Mouse (Mus musculus): ENCODE data around the gene Cyb5r2. TPM values are rescaled to one million over a fixed set of nuclear protein-coding genes. Genes with fewer than 3 reads are reported as not detected.

Gene Cyb5r2
- polyA plus RNA-seq, 1 experiment from 2014 or later: 0.31 TPM

- Histone ChIP-seq H3K27me3 (ENCODE audit: control insufficient read depth, insufficient read depth, low read length) (no peaks in the 10 kb centered on the region), H3K4me2 (ENCODE audit: low read depth, low read length) (no peak overlapping the region), H3K4me1 (ENCODE audit: control insufficient read depth, insufficient read depth, low read length) (no peaks in the 10 kb centered on the region), H3K4me3 (ENCODE audit: low read depth, low read length) (no peak overlapping the region), H3K36me3 (replicated peaks; ENCODE audit: control insufficient read depth, insufficient read depth, low read depth, low read length) (no peaks in the 10 kb centered on the region), H3K9ac (replicated peaks; ENCODE audit: low read length) (no peak overlapping the region), H3K27ac (replicated peaks; ENCODE audit: low read depth, low read length) (no peak overlapping the region), H3K9me3 (replicated peaks; ENCODE audit: control insufficient read depth, low read length) (no peaks in the 10 kb centered on the region)
- DNase-seq (ENCODE audit: low spot score) (no peak), ATAC-seq (replicated peaks; ENCODE audit: insufficient number of reproducible peaks, low FRiP score, low TSS enrichment, low read depth) (no peak)
- 83% methylated on average over 2 of the region's 2 CpGs for WGBS
Observed at GRCm38 (mm10) chr7:107745111-107745510, 12.7 kb downstream of the Cyb5r2 start.

GRCm38 (mm10) chr7:107744454-107744853 lies 13.4 kb downstream of the Cyb5r2 start:
- Histone ChIP-seq H3K4me2 (ENCODE audit: low read depth, low read length) (no peak overlapping the region), H3K9ac (replicated peaks; ENCODE audit: low read length) (no peak overlapping the region), H3K9me3 (replicated peaks; ENCODE audit: control insufficient read depth, low read length) (no peaks in the 10 kb centered on the region), H3K4me3 (ENCODE audit: low read depth, low read length) (no peak overlapping the region), H3K36me3 (replicated peaks; ENCODE audit: control insufficient read depth, insufficient read depth, low read depth, low read length) (no peaks in the 10 kb centered on the region), H3K27me3 (ENCODE audit: control insufficient read depth, insufficient read depth, low read length) (no peaks in the 10 kb centered on the region), H3K27ac (replicated peaks; ENCODE audit: low read depth, low read length) (no peak overlapping the region), H3K4me1 (ENCODE audit: control insufficient read depth, insufficient read depth, low read length) (no peaks in the 10 kb centered on the region)
- DNase-seq (ENCODE audit: low spot score) (no peak), ATAC-seq (replicated peaks; ENCODE audit: insufficient number of reproducible peaks, low FRiP score, low TSS enrichment, low read depth) (no peak)
- 92% methylated on average over 4 of the region's 4 CpGs for WGBS

- Histone ChIP-seq H3K4me1 (ENCODE audit: control insufficient read depth, insufficient read depth, low read length) (no peaks in the 10 kb centered on the region), H3K4me3 (ENCODE audit: low read depth, low read length) (no peak overlapping the region), H3K27ac (replicated peaks; ENCODE audit: low read depth, low read length) (no peak overlapping the region), H3K9me3 (replicated peaks; ENCODE audit: control insufficient read depth, low read length) (no peaks in the 10 kb centered on the region), H3K9ac (replicated peaks; ENCODE audit: low read length) (no peak overlapping the region), H3K4me2 (ENCODE audit: low read depth, low read length) (no peak overlapping the region), H3K27me3 (ENCODE audit: control insufficient read depth, insufficient read depth, low read length) (no peaks in the 10 kb centered on the region), H3K36me3 (replicated peaks; ENCODE audit: control insufficient read depth, insufficient read depth, low read depth, low read length) (no peaks in the 10 kb centered on the region)
- ATAC-seq (replicated peaks; ENCODE audit: insufficient number of reproducible peaks, low FRiP score, low TSS enrichment, low read depth) (no peak), DNase-seq (ENCODE audit: low spot score) (no peak)
- 87% methylated on average over 10 of the region's 10 CpGs for WGBS
Observed at GRCm38 (mm10) chr7:107742963-107743465, 14.8 kb downstream of the Cyb5r2 start.

GRCm38 (mm10) chr7:107738726-107739125 lies 19.1 kb downstream of the Cyb5r2 start:
- Histone ChIP-seq H3K9ac (replicated peaks; ENCODE audit: low read length) (no peak overlapping the region), H3K4me1 (ENCODE audit: control insufficient read depth, insufficient read depth, low read length) (no peaks in the 10 kb centered on the region), H3K4me2 (ENCODE audit: low read depth, low read length) (no peak overlapping the region), H3K27me3 (ENCODE audit: control insufficient read depth, insufficient read depth, low read length) (no peaks in the 10 kb centered on the region), H3K36me3 (replicated peaks; ENCODE audit: control insufficient read depth, insufficient read depth, low read depth, low read length) (no peaks in the 10 kb centered on the region), H3K9me3 (replicated peaks; ENCODE audit: control insufficient read depth, low read length) (no peaks in the 10 kb centered on the region), H3K27ac (replicated peaks; ENCODE audit: low read depth, low read length) (no peak overlapping the region), H3K4me3 (ENCODE audit: low read depth, low read length) (no peak overlapping the region)
- DNase-seq (ENCODE audit: low spot score): peak; percentile 55
- no peak for ATAC-seq (replicated peaks; ENCODE audit: insufficient number of reproducible peaks, low FRiP score, low TSS enrichment, low read depth)
- 41% methylated on average over 2 of the region's 2 CpGs for WGBS

GRCm38 (mm10) chr7:107733162-107733561 lies 24.7 kb downstream of the Cyb5r2 start:
- ATAC-seq (replicated peaks; ENCODE audit: insufficient number of reproducible peaks, low FRiP score, low TSS enrichment, low read depth) (no peak), DNase-seq (ENCODE audit: low spot score) (no peak)
- no peak overlapping the region for H3K4me2 ChIP-seq (ENCODE audit: low read depth, low read length)
- no peaks in the 10 kb centered on the region for H3K4me1 ChIP-seq (ENCODE audit: control insufficient read depth, insufficient read depth, low read length)
- no peak overlapping the region for H3K27ac ChIP-seq (replicated peaks; ENCODE audit: low read depth, low read length)
- H3K9me3 ChIP-seq (replicated peaks; ENCODE audit: control insufficient read depth, low read length): no peaks in the 10 kb centered on the region
- no peak overlapping the region for H3K4me3 ChIP-seq (ENCODE audit: low read depth, low read length)
- no peaks in the 10 kb centered on the region; the same call in 1 of the 2 replicates for H3K36me3 ChIP-seq (replicated peaks; ENCODE audit: control insufficient read depth, insufficient read depth, low read depth, low read length)
- H3K9ac ChIP-seq (replicated peaks; ENCODE audit: low read length): no peak overlapping the region
- H3K27me3 ChIP-seq (ENCODE audit: control insufficient read depth, insufficient read depth, low read length): no peaks in the 10 kb centered on the region
- 80% methylated on average over 2 of the region's 2 CpGs for WGBS

GRCm38 (mm10) chr7:107730587-107730986 lies 27.2 kb downstream of the Cyb5r2 start:
- no peaks in the 10 kb centered on the region for H3K9me3 ChIP-seq (replicated peaks; ENCODE audit: control insufficient read depth, low read length)
- no peaks in the 10 kb centered on the region for H3K27me3 ChIP-seq (ENCODE audit: control insufficient read depth, insufficient read depth, low read length)
- H3K4me1 ChIP-seq (ENCODE audit: control insufficient read depth, insufficient read depth, low read length): no peaks in the 10 kb centered on the region
- no peak overlapping the region for H3K4me3 ChIP-seq (ENCODE audit: low read depth, low read length)
- no peak overlapping the region for H3K4me2 ChIP-seq (ENCODE audit: low read depth, low read length)
- 76% methylated on average over 9 of the region's 10 CpGs for WGBS
- H3K36me3 ChIP-seq (replicated peaks; ENCODE audit: control insufficient read depth, insufficient read depth, low read depth, low read length): no peaks in the 10 kb centered on the region; the same call in 1 of the 2 replicates
- no peak overlapping the region for H3K9ac ChIP-seq (replicated peaks; ENCODE audit: low read length)
- no peak overlapping the region for H3K27ac ChIP-seq (replicated peaks; ENCODE audit: low read depth, low read length)
- ATAC-seq (replicated peaks; ENCODE audit: insufficient number of reproducible peaks, low FRiP score, low TSS enrichment, low read depth): no peak
- no peak for DNase-seq (ENCODE audit: low spot score)

- Histone ChIP-seq H3K4me3 (ENCODE audit: low read depth, low read length) (no peak overlapping the region), H3K4me1 (ENCODE audit: control insufficient read depth, insufficient read depth, low read length) (no peaks in the 10 kb centered on the region), H3K9me3 (replicated peaks; ENCODE audit: control insufficient read depth, low read length) (no peaks in the 10 kb centered on the region), H3K4me2 (ENCODE audit: low read depth, low read length) (no peak overlapping the region), H3K9ac (replicated peaks; ENCODE audit: low read length) (no peak overlapping the region), H3K27ac (replicated peaks; ENCODE audit: low read depth, low read length) (no peak overlapping the region), H3K27me3 (ENCODE audit: control insufficient read depth, insufficient read depth, low read length) (no peaks in the 10 kb centered on the region), H3K36me3 (replicated peaks; ENCODE audit: control insufficient read depth, insufficient read depth, low read depth, low read length) (no peaks in the 10 kb centered on the region; the same call in 1 of the 2 replicates)
- no peak for ATAC-seq (replicated peaks; ENCODE audit: insufficient number of reproducible peaks, low FRiP score, low TSS enrichment, low read depth)
- WGBS: 83% methylated on average over 3 of the region's 3 CpGs
- DNase-seq (ENCODE audit: low spot score): no peak
Observed at GRCm38 (mm10) chr7:107727538-107727937, 30.3 kb downstream of the Cyb5r2 start.

GRCm38 (mm10) chr7:107722536-107722935 lies 35.3 kb downstream of the Cyb5r2 start:
- Histone ChIP-seq H3K4me2 (ENCODE audit: low read depth, low read length) (no peak overlapping the region), H3K4me3 (ENCODE audit: low read depth, low read length) (no peak overlapping the region), H3K27ac (replicated peaks; ENCODE audit: low read depth, low read length) (no peak overlapping the region), H3K4me1 (ENCODE audit: control insufficient read depth, insufficient read depth, low read length) (no peaks in the 10 kb centered on the region), H3K9me3 (replicated peaks; ENCODE audit: control insufficient read depth, low read length) (no peaks in the 10 kb centered on the region), H3K9ac (replicated peaks; ENCODE audit: low read length) (no peak overlapping the region), H3K36me3 (replicated peaks; ENCODE audit: control insufficient read depth, insufficient read depth, low read depth, low read length) (no peaks in the 10 kb centered on the region), H3K27me3 (ENCODE audit: control insufficient read depth, insufficient read depth, low read length) (no peaks in the 10 kb centered on the region)
- 95% methylated on average over 4 of the region's 4 CpGs for WGBS
- no peak for ATAC-seq (replicated peaks; ENCODE audit: insufficient number of reproducible peaks, low FRiP score, low TSS enrichment, low read depth)
- no peak for DNase-seq (ENCODE audit: low spot score)

All from embryonic facial prominence, embryonic 11.5 days (tissue).